Mouse (Mus musculus) hindbrain, embryonic 16.5 days (tissue): ENCODE results near the gene Gapdh. TPM values are rescaled to one million over a fixed set of nuclear protein-coding genes. Genes with fewer than 3 reads are reported as not detected.
A peak's percentile ranks its signal among the peaks of the same experiment; 100 is the strongest.

Source experiments
- ATAC-seq: fragments of 200-750 bp; cut with Nextera tagmentation; 2 replicates; pipeline ENCODE4 v1.8.0; 2017; ENCODE audit warnings: moderate TSS enrichment, moderate library complexity
- H3K27ac ChIP-seq: fragments of 300-500 bp; sonication (generic); 2 replicates; pipeline ENCODE4 v1.5.1; 2014; ENCODE audit warnings: low read depth, mild to moderate bottlenecking, control low read depth, low read length, moderate library complexity
- H3K27me3 ChIP-seq: fragments of 300-500 bp; sonication (generic); replicated peaks from 2 replicates; pipeline ENCODE4 v1.6.1; 2014; ENCODE audit warnings: low read length; ENCODE audit not compliant: control insufficient read depth, insufficient read depth
- H3K36me3 ChIP-seq: fragments of 300-500 bp; sonication (generic); 2 replicates; pipeline ENCODE4 v1.6.1; 2014; ENCODE audit warnings: mild to moderate bottlenecking, low read length, moderate library complexity, mixed read lengths; ENCODE audit not compliant: control insufficient read depth, insufficient read depth
- H3K4me1 ChIP-seq: fragments of 300-500 bp; sonication (generic); 2 replicates; pipeline ENCODE4 v1.6.1; 2014; ENCODE audit warnings: low read depth, low read length; ENCODE audit not compliant: control insufficient read depth, insufficient read depth
- H3K4me2 ChIP-seq: fragments of 300-500 bp; sonication (generic); 2 replicates; pipeline ENCODE4 v1.6.1; 2014; ENCODE audit warnings: mild to moderate bottlenecking, low read length, control low read depth, moderate library complexity
- H3K4me3 ChIP-seq: fragments of 300-500 bp; sonication (generic); 2 replicates; pipeline ENCODE4 v1.5.1; 2014; ENCODE audit warnings: mild to moderate bottlenecking, low read length, control low read depth, moderate library complexity
- H3K9ac ChIP-seq: fragments of 300-500 bp; sonication (generic); 2 replicates; pipeline ENCODE4 v1.6.1; 2014; ENCODE audit warnings: low read depth, mild to moderate bottlenecking, control low read depth, low read length, moderate library complexity
- H3K9me3 ChIP-seq: fragments of 300-500 bp; sonication (generic); 2 replicates; pipeline ENCODE4 v1.6.1; 2014; ENCODE audit warnings: mild to moderate bottlenecking, low read length, moderate library complexity; ENCODE audit not compliant: control insufficient read depth
- WGBS: fragments of 180-500 bp; shearing (Covaris S2); extraction: QIAGEN DNeasy Blood & Tissue Kit; methylation state at CpG from one replicate; pipeline ENCODE4 v1.1.7; 2014; 5-methylcytosine and 5-hydroxymethylcytosine counted together
- microRNA-seq: library from miRNA; unstranded; fragments of <30 nt; microRNA quantifications from one replicate; pipeline ENCODE4, GENCODE M21; 2017
- polyA plus RNA-seq: library from polyadenylated mRNA; unstranded; fragments of >200 nt; fragmentation: Nextera tagmentation; extraction: Ambion mirVana; gene quantifications from 2 replicates; pipeline ENCODE4 v1.2.1, GENCODE M21; 2015

Gapdh gene
- polyA plus RNA-seq, 1 experiment from 2014 or later: 1,587 TPM

GRCm38 (mm10) chr6:125132470-125132869, 33.8 kb downstream of the Gapdh start:
- H3K36me3 ChIP-seq: peaks cover 45% of the 10 kb centered on the region
- WGBS: 11% methylated on average over 11 of the region's 11 CpGs
- no peaks in the 10 kb centered on the region for H3K27me3 ChIP-seq
- no peak overlapping the region for H3K27ac ChIP-seq
- H3K4me3 ChIP-seq: peak overlapping the region; percentile 92
- H3K4me1 ChIP-seq: peaks cover 9% of the 10 kb centered on the region
- peak overlapping the region; percentile 94 for H3K4me2 ChIP-seq
- peak overlapping the region; percentile 85 for H3K9ac ChIP-seq
- ATAC-seq: no peak
- no peaks in the 10 kb centered on the region for H3K9me3 ChIP-seq

DNA sequence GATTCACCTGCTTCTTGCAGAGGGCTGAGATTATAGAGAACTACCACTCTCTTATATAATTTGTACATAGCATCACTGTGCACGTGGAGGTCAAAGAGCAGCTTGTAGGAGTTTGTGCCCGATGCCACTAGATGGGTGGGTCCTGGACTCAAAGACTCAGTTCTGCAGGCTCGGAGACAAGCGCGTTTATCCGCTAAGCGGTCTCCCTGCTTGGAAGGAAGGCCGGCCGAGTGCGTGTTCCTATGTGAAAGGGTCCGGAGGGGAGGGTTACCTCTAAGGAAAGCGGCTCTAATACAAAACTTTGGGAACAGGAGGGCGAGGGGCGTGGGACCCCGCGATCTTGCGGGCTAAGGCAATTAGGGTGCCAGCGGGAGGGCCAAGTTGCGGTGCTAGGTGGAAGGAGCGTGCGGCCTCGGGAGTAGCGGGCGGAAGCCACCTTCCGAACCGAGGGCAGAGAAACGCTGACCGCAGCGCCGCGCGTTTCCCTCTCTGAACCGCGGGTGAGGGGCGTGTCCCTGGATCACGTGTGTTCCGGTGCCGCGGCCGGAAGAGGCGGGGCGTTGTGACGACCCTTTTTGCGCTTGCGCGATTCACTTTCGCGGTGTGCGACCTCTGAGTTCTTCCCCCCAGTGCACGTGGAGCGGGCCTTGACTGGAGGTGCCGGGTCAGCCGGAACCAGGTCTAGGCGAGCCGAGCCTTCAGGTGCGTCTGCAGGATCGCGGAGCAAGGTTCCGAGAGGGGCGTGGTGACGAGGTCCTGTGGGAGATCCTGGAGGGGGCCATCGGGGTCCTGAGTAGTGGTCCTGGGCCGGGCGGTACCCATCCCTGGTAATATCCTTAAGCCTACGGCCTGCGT, 34.7 kb downstream of the Gapdh start, which contains the start of gene Nop2:
TSS of gene Nop2 (plus strand) at position 608 of the 855 bp plus-strand sequence.
- peaks cover 9% of the 10 kb centered on the region for H3K4me1 ChIP-seq
- H3K4me2 ChIP-seq: peak within 1 kb of the TSS; percentile 94
- no peaks in the 10 kb centered on the region for H3K9me3 ChIP-seq
- no peaks in the 10 kb centered on the region for H3K27me3 ChIP-seq
- peak within 1 kb of the TSS; percentile 85 for H3K9ac ChIP-seq
- H3K36me3 ChIP-seq: peaks cover 47% of the 10 kb centered on the region
- peak; percentile 96 for ATAC-seq
- peak within 1 kb of the TSS; percentile 86 for H3K27ac ChIP-seq
- H3K4me3 ChIP-seq: peak within 1 kb of the TSS; percentile 92
- under 1% methylated on average over 56 of the region's 66 CpGs for WGBS

- Histone ChIP-seq H3K36me3 (peaks cover 48% of the 10 kb centered on the region), H3K4me1 (peaks cover 9% of the 10 kb centered on the region), H3K27ac (no peak overlapping the region), H3K27me3 (no peaks in the 10 kb centered on the region), H3K4me2 (no peak overlapping the region), H3K9ac (no peak overlapping the region), H3K4me3 (no peak overlapping the region), H3K9me3 (no peaks in the 10 kb centered on the region)
- ATAC-seq: no peak
- WGBS: 83% methylated on average over 20 of the region's 20 CpGs
Measured at GRCm38 (mm10) chr6:125129710-125130402, 36.4 kb downstream of the Gapdh start.

GRCm38 (mm10) chr6:125128724-125129123, 37.5 kb downstream of the Gapdh start:
- 89% methylated on average over 12 of the region's 12 CpGs for WGBS
- no peak for ATAC-seq
- H3K36me3 ChIP-seq: peaks cover 48% of the 10 kb centered on the region

DNA sequence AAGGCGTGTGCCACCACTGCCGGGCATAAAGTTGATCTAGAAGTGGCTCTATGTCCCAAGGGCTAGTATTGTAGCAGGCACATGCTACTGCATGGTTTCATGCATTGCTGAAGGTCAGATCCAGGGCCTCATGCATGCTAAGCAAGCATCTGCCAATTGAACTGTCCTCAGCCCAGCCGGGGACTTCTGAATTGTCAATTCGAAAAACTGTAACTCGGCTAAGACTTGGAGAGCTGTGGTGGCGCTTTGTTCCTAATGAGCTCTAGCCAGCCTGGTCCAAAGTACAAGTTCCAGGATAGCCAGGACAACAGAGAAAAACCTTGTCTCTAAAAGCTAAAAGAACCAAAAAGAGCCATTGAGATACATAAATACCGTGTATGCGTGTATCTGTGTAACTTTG, 46.9 kb downstream of the Gapdh start:
- no peak overlapping the region for H3K4me3 ChIP-seq
- no peaks in the 10 kb centered on the region for H3K27me3 ChIP-seq
- no peak overlapping the region for H3K9ac ChIP-seq
- peaks cover 80% of the 10 kb centered on the region for H3K36me3 ChIP-seq
- H3K27ac ChIP-seq: no peak overlapping the region
- 95% methylated on average over 8 of the region's 8 CpGs for WGBS
- no peak for ATAC-seq
- H3K9me3 ChIP-seq: no peaks in the 10 kb centered on the region
- H3K4me1 ChIP-seq: no peaks in the 10 kb centered on the region
- H3K4me2 ChIP-seq: no peak overlapping the region

More at GRCm38 (mm10) chr6:125128724-125129123, 37.5 kb downstream of the Gapdh start:
- no peak overlapping the region for H3K9ac ChIP-seq
- peaks cover 9% of the 10 kb centered on the region for H3K4me1 ChIP-seq
- H3K4me3 ChIP-seq: no peak overlapping the region
- H3K27me3 ChIP-seq: no peaks in the 10 kb centered on the region
- H3K4me2 ChIP-seq: no peak overlapping the region
- H3K27ac ChIP-seq: no peak overlapping the region
- H3K9me3 ChIP-seq: no peaks in the 10 kb centered on the region

GRCm38 (mm10) chr6:125112553-125112952, 53.7 kb downstream of the Gapdh start:
- Histone ChIP-seq H3K9ac (no peak overlapping the region), H3K4me3 (no peak overlapping the region), H3K36me3 (peaks cover 75% of the 10 kb centered on the region), H3K4me2 (no peak overlapping the region), H3K9me3 (no peaks in the 10 kb centered on the region), H3K4me1 (no peaks in the 10 kb centered on the region), H3K27me3 (no peaks in the 10 kb centered on the region), H3K27ac (no peak overlapping the region)
- no peak for ATAC-seq
- WGBS: 90% methylated on average over 11 of the region's 11 CpGs

Small RNAs within 50 kb of the gene (microRNA-seq; reads per million reads assigned to microRNA genes)
- 0.83 reads per million for gene Mir3098

Other genes with a start within 250 kb of the Gapdh start
- 609 and 678 TPM in 2 replicates for gene Ptms, start 246.4 kb downstream of the Gapdh start, polyA plus RNA-seq
- gene Mlf2, start 235.1 kb downstream of the Gapdh start, polyA plus RNA-seq: 574 and 587 TPM in 2 replicates
- 107 TPM in 2 replicates for gene Cops7a, start 200.9 kb downstream of the Gapdh start, polyA plus RNA-seq
- gene Pianp, start 169.8 kb downstream of the Gapdh start, polyA plus RNA-seq: 67.4 and 77.9 TPM in 2 replicates
- gene Zfp384, start 157.3 kb downstream of the Gapdh start, polyA plus RNA-seq: 11.6 and 15.2 TPM in 2 replicates
- gene Ing4, start 126.7 kb downstream of the Gapdh start, polyA plus RNA-seq: 133 and 137 TPM in 2 replicates
- 18.2 and 20.9 TPM in 2 replicates for gene Acrbp, start 116.8 kb downstream of the Gapdh start, polyA plus RNA-seq
- 0.36 and 0.85 TPM in 2 replicates for gene Lpar5, start 98.5 kb downstream of the Gapdh start, polyA plus RNA-seq
- gene Chd4, start 70.5 kb downstream of the Gapdh start, polyA plus RNA-seq: 66.6 and 68.4 TPM in 2 replicates
- 48.6 and 50.7 TPM in 2 replicates for gene Nop2, start 34.6 kb downstream of the Gapdh start, polyA plus RNA-seq
- 20.3 and 21.9 TPM in 2 replicates for gene Iffo1, start 21.2 kb downstream of the Gapdh start, polyA plus RNA-seq
- gene Ncapd2, start 25.2 kb upstream of the Gapdh start, polyA plus RNA-seq: 37.7 and 50.2 TPM in 2 replicates
- gene Mrpl51, start 25.3 kb upstream of the Gapdh start, polyA plus RNA-seq: 140 and 154 TPM in 2 replicates
- gene Vamp1, start 49.1 kb upstream of the Gapdh start, polyA plus RNA-seq: 41.2 and 52.8 TPM in 2 replicates
- gene Tapbpl, start 65.4 kb upstream of the Gapdh start, polyA plus RNA-seq: 7.7 and 9.1 TPM in 2 replicates
- 1.1 and 1.4 TPM in 2 replicates for gene Cd27, start 70.5 kb upstream of the Gapdh start, polyA plus RNA-seq
- gene Tuba3a, start 119.6 kb upstream of the Gapdh start, polyA plus RNA-seq: 0.10 TPM in 1 of 2 replicates, not detected in the other
- gene Ltbr, start 147.4 kb upstream of the Gapdh start, polyA plus RNA-seq: 16.4 and 18.7 TPM in 2 replicates
- 0.69 and 0.70 TPM in 2 replicates for gene Scnn1a, start 154.2 kb upstream of the Gapdh start, polyA plus RNA-seq
- 15.1 and 18.3 TPM in 2 replicates for gene Tnfrsf1a, start 182.9 kb upstream of the Gapdh start, polyA plus RNA-seq
- 0.30 and 0.41 TPM in 2 replicates for gene Plekhg6, start 214.3 kb upstream of the Gapdh start, polyA plus RNA-seq